9 mouse cellular contexts compared by ENCODE assay signal in genomic region chr10:77926140-77926539, GRCm38 (mm10). TPM values are rescaled to one million over a fixed set of nuclear protein-coding genes. Genes with fewer than 3 reads are reported as not detected.
DNase-seq lines count a peak whose midpoint lies in the region; ATAC-seq and TF ChIP-seq lines count a peak whose summit lies in the region.
"Had no signal": no experiment of that assay in that cellular context is flagged by ENCODE, and none has a peak within 500 bp of the region (broad histone marks: within the 10 kb centered on the region; RNA-seq: fewer than 3 reads in every experiment).

No protein-coding gene starts in this region.

- no peak overlapping the region for H3K4me3 ChIP-seq in kidney, embryonic 16.5 days (ENCODE audit: low read length)
- no peak overlapping the region for H3K4me3 ChIP-seq in MEL (ENCODE audit: control insufficient read depth in 1 of 2, insufficient read depth in 1 of 2, low read depth in 2 of 2, low read length in 2 of 2)

- H3K4me2 ChIP-seq in kidney, embryonic 16.5 days (replicated peaks; ENCODE audit: low read depth, low read length) = no peak overlapping the region

- H3K27ac ChIP-seq in kidney, embryonic 16.5 days (ENCODE audit: low read length) = no peak overlapping the region
- H3K27ac ChIP-seq in MEL (ENCODE audit: control insufficient read depth, low read depth, low read length) = no peak overlapping the region
- H3K27ac ChIP-seq: macrophage had no signal

- peak; percentile 67 for TF ChIP-seq RAD21 in MEL (IDR thresholded peaks at IDR 0.05; ENCODE audit: low read depth, low read length)

- H3K36me3 ChIP-seq in kidney, embryonic 16.5 days (ENCODE audit: insufficient read depth, low read length) = no peaks in the 10 kb centered on the region
- no peaks in the 10 kb centered on the region; a peak in 1 of 4 replicates for H3K36me3 ChIP-seq in MEL (ENCODE audit: control insufficient read depth in 1 of 2, insufficient read depth in 2 of 2, low read length in 2 of 2)

- TF ChIP-seq POLR2A in MEL (IDR thresholded peaks at IDR 0.05; ENCODE audit: control insufficient read depth in 1 of 2, insufficient read depth in 1 of 2, low read depth in 1 of 2, low read length in 2 of 2, poor library complexity in 1 of 2) = no peak
- no peak for TF ChIP-seq POLR2A in brain, embryonic 14.5 days (IDR thresholded peaks at IDR 0.05; ENCODE audit: borderline replicate concordance, extremely low read depth, insufficient read depth, insufficient read length, poor library complexity, severe bottlenecking)

- H3K9me3 ChIP-seq in kidney, embryonic 16.5 days (ENCODE audit: low read length) = no peaks in the 10 kb centered on the region
- no peaks in the 10 kb centered on the region for H3K9me3 ChIP-seq in MEL (replicated peaks; ENCODE audit: insufficient read depth, low read length)

- H3K79me2 ChIP-seq in MEL (ENCODE audit: control insufficient read depth, insufficient read depth, low read length, poor library complexity) = no peaks in the 10 kb centered on the region

- intact Hi-C loops in left cerebral cortex, postnatal 25 days (cut with DNase I) = no loop called here

- no peak for TF ChIP-seq EP300 in MEL (IDR thresholded peaks at IDR 0.05; ENCODE audit: low read depth in 1 of 2, low read length in 2 of 2)

- TF ChIP-seq CTCF in MEL (IDR thresholded peaks at IDR 0.05 in 2 of 3, conservative IDR thresholded peaks at IDR 0.05 in 1 of 3; ENCODE audit: control insufficient read depth in 1 of 3, insufficient read depth in 1 of 3, low read depth in 2 of 3, low read length in 3 of 3, poor library complexity in 1 of 3, severe bottlenecking in 1 of 3) = peak; percentile 81 to 87 (median 84)
- peak; percentile 66 for TF ChIP-seq CTCF in brain, embryonic 14.5 days (IDR thresholded peaks at IDR 0.05; ENCODE audit: borderline replicate concordance, extremely low read depth, insufficient read depth, insufficient read length)

- no peaks in the 10 kb centered on the region for H3K27me3 ChIP-seq in kidney, embryonic 16.5 days (ENCODE audit: insufficient read depth, low read length)
- no peaks in the 10 kb centered on the region for H3K27me3 ChIP-seq in MEL (ENCODE audit: control insufficient read depth in 1 of 2, insufficient read depth in 2 of 2, low read length in 2 of 2)

- H3K4me1 ChIP-seq in kidney, embryonic 16.5 days (ENCODE audit: insufficient read depth, low read length) = no peaks in the 10 kb centered on the region
- H3K4me1 ChIP-seq in MEL (ENCODE audit: control insufficient read depth in 1 of 2, insufficient read depth in 2 of 2, low read length in 2 of 2) = no peaks in the 10 kb centered on the region; a peak in 1 of 4 replicates

- peak; percentile 64 for DNase-seq in kidney, adult 18-20 months
- peak; percentile 73 for DNase-seq in MEL (ENCODE audit: low read depth, low spot score)
- no peak for DNase-seq in brain, embryonic 14.5 days (ENCODE audit: low read depth)
- DNase-seq in left cerebral cortex, postnatal 25 days (ENCODE audit: low spot score in 2 of 2) = peak; percentile 36 to 52
- peak; percentile 61 for DNase-seq in retina, postnatal 1 day

- 51% methylated on average over 7 of the region's 7 CpGs for WGBS in kidney, embryonic 16.5 days

- ATAC-seq in kidney, embryonic 16.5 days (ENCODE audit: low FRiP score, low TSS enrichment) = no peak
- ATAC-seq in granulocyte monocyte progenitor cell, adult 5-6 weeks (replicated peaks; ENCODE audit: poor library complexity, severe bottlenecking) = peak; percentile 79
- ATAC-seq in inflammation-experienced regulatory T-cells, adult 6 months = no peak

- H3K9ac ChIP-seq in kidney, embryonic 16.5 days (replicated peaks; ENCODE audit: low read length) = no peak overlapping the region
- H3K9ac ChIP-seq in MEL (ENCODE audit: control insufficient read depth, low read depth, low read length, poor library complexity, severe bottlenecking) = no peak overlapping the region

TF ChIP-seq in MEL, 35 proteins besides CTCF, POLR2A, EP300 and RAD21:
- TF ChIP-seq E2F4 (IDR thresholded peaks at IDR 0.05; ENCODE audit: borderline replicate concordance, low read depth, low read length) (no peak), SMC3 (IDR thresholded peaks at IDR 0.05; ENCODE audit: low read depth, low read length) (peak; percentile 70), MEF2A (IDR thresholded peaks at IDR 0.05; ENCODE audit: extremely low read depth, insufficient replicate concordance, low read depth, low read length, poor library complexity, severe bottlenecking) (no peak)

RNA-seq across cellular contexts. Expression of gene Lrrc3, which starts 23.8 kb away (rescaled TPM):
- polyA plus RNA-seq in kidney, embryonic 16.5 days (2015; fragmentation: Nextera tagmentation; extraction: Ambion mirVana) = 4.6 and 4.9 TPM in 2 replicates
- total RNA-seq in MEL (2012; rRNA removed) = 0.10 and 0.15 TPM in 2 replicates
- under 1 TPM in 1 of 2 experiments, not detected in 1; 0.74 TPM for polyA plus RNA-seq in MEL (2012; ENCODE audit: insufficient read depth in 1 of 2, insufficient read length in 2 of 2, low read depth in 1 of 2, low replicate concordance in 2 of 2, missing spikeins in 1 of 2)
- polyA plus RNA-seq in brain, embryonic 14.5 days (2012; rRNA removed) = 9.5 and 15.3 TPM in 2 replicates
- total RNA-seq in granulocyte monocyte progenitor cell, adult 5-6 weeks (2014; fragmentation: Nextera tagmentation) = not detected in 2 replicates
- total RNA-seq in granulocyte monocyte progenitor cell, adult 5-6 weeks (2017) = not detected in 2 replicates
- 10 to 100 TPM; 13.2 to 13.6 TPM for total RNA-seq in left cerebral cortex, postnatal 25 days (2021)
- not detected for polyA plus RNA-seq in inflammation-experienced regulatory T-cells, adult 6 months (2017; shearing (Covaris generic))
- polyA plus RNA-seq: macrophage had no signal

RNA-seq across cellular contexts. Expression of gene Trpm2, which starts 44.2 kb away (rescaled TPM):
- 0.59 and 0.95 TPM in 2 replicates for polyA plus RNA-seq in kidney, embryonic 16.5 days (2015; fragmentation: Nextera tagmentation; extraction: Ambion mirVana)
- 5.7 and 7.8 TPM in 2 replicates for total RNA-seq in MEL (2012; rRNA removed)
- 10 to 100 TPM in 1 of 2 experiments, not detected in 1; 18.5 TPM for polyA plus RNA-seq in MEL (2012; ENCODE audit: insufficient read depth in 1 of 2, insufficient read length in 2 of 2, low read depth in 1 of 2, low replicate concordance in 2 of 2, missing spikeins in 1 of 2)
- 6.3 and 6.5 TPM in 2 replicates for polyA plus RNA-seq in brain, embryonic 14.5 days (2012; rRNA removed)
- total RNA-seq in granulocyte monocyte progenitor cell, adult 5-6 weeks (2014; fragmentation: Nextera tagmentation) = 1.9 and 9.1 TPM in 2 replicates
- total RNA-seq in granulocyte monocyte progenitor cell, adult 5-6 weeks (2017) = 1.9 and 3.6 TPM in 2 replicates
- 10 to 100 TPM; 32.3 to 44.9 TPM for total RNA-seq in left cerebral cortex, postnatal 25 days (2021)
- under 1 TPM in 2 of 3 experiments, not detected in 1; 0.13 to 0.59 TPM for polyA plus RNA-seq in inflammation-experienced regulatory T-cells, adult 6 months (2017; shearing (Covaris generic))

RNA-seq across cellular contexts. Expression of gene 1810043G02Rik, which starts 52.2 kb away (rescaled TPM):
- polyA plus RNA-seq in kidney, embryonic 16.5 days (2015; fragmentation: Nextera tagmentation; extraction: Ambion mirVana) = 33.9 and 34.2 TPM in 2 replicates
- 9.3 and 10.7 TPM in 2 replicates for total RNA-seq in MEL (2012; rRNA removed)
- 10 to 100 TPM in 1 of 2 experiments, not detected in 1; 15.6 TPM for polyA plus RNA-seq in MEL (2012; ENCODE audit: insufficient read depth in 1 of 2, insufficient read length in 2 of 2, low read depth in 1 of 2, low replicate concordance in 2 of 2, missing spikeins in 1 of 2)
- polyA plus RNA-seq in brain, embryonic 14.5 days (2012; rRNA removed) = 54.5 and 68.2 TPM in 2 replicates
- total RNA-seq in granulocyte monocyte progenitor cell, adult 5-6 weeks (2014; fragmentation: Nextera tagmentation) = 8.8 and 9.1 TPM in 2 replicates
- 7.4 and 9.9 TPM in 2 replicates for total RNA-seq in granulocyte monocyte progenitor cell, adult 5-6 weeks (2017)
- 10 to 100 TPM; 30.3 to 34.7 TPM for total RNA-seq in left cerebral cortex, postnatal 25 days (2021)
- polyA plus RNA-seq in inflammation-experienced regulatory T-cells, adult 6 months (2017; shearing (Covaris generic)) = 1 to 10 TPM; 5.9 to 9.5 (median 7.7) TPM
